Mouse (Mus musculus) left cerebral cortex, adult 9 months (tissue): ENCODE results near the gene Foxr1.
"Not testable (repeated sequence)": the region's sequence is repeated elsewhere in the genome, so short reads cannot be mapped to it uniquely, and the experiment has no call there.

Source experiments
- DNase-seq, 2 experiments: peaks; one replicate each; pipeline ENCODE4 v3.0.0; 2022; ENCODE audit warnings: low spot score in 2 of 2

The Foxr1 gene

GRCm38 (mm10) chr9:44417156-44417891, 23.6 kb downstream of the Foxr1 start:
- DNase-seq, result peak in 1 of 2 experiments; percentile 27

- no peak for DNase-seq
These were observed 28.2 kb downstream of the Foxr1 start for GRCm38 (mm10) chr9:44412781-44413180.

GRCm38 (mm10) chr9:44412306-44412705, 28.6 kb downstream of the Foxr1 start:
- no peak for DNase-seq

- no peak for DNase-seq
These were observed 29.3 kb downstream of the Foxr1 start for GRCm38 (mm10) chr9:44411601-44412130.

- DNase-seq, result no peak
These were observed 30.1 kb downstream of the Foxr1 start for GRCm38 (mm10) chr9:44410647-44411336.

GRCm38 (mm10) chr9:44408693-44409092, 32.2 kb downstream of the Foxr1 start:
- not testable (repeated sequence) for DNase-seq

GRCm38 (mm10) chr9:44407752-44408097, 33.2 kb downstream of the Foxr1 start:
- DNase-seq, result no peak

- DNase-seq, result peak; percentile 83 to 93
These were observed 33.8 kb downstream of the Foxr1 start, which contains the start of the genes Rps25 and Trappc4 for GRCm38 (mm10) chr9:44406906-44407751. Gene Rps25 (plus strand): TSS chr9:44407139. Gene Trappc4 (minus strand): TSS chr9:44407600.

- no peak for DNase-seq
These were observed 35.9 kb downstream of the Foxr1 start for GRCm38 (mm10) chr9:44405011-44405410.

GRCm38 (mm10) chr9:44401081-44401480, 39.9 kb downstream of the Foxr1 start:
- DNase-seq, result no peak

GRCm38 (mm10) chr9:44399795-44400114, 41.2 kb downstream of the Foxr1 start:
- no peak for DNase-seq

- no peak for DNase-seq
These were observed 41.7 kb downstream of the Foxr1 start for GRCm38 (mm10) chr9:44399114-44399794.

GRCm38 (mm10) chr9:44398551-44398950, 42.4 kb downstream of the Foxr1 start:
- no peak for DNase-seq

- no peak for DNase-seq
These were observed 42.8 kb downstream of the Foxr1 start for GRCm38 (mm10) chr9:44398087-44398486.

- DNase-seq, result peak; percentile 92 to 95
These were observed 44.1 kb downstream of the Foxr1 start, which contains the start of gene Slc37a4 for GRCm38 (mm10) chr9:44396684-44397411. Gene Slc37a4 (plus strand): TSS chr9:44396852.

- peak in 1 of 2 experiments; percentile 65 for DNase-seq
These were observed 49.5 kb downstream of the Foxr1 start for GRCm38 (mm10) chr9:44391466-44391865.

GRCm38 (mm10) chr9:44389273-44389672, 51.7 kb downstream of the Foxr1 start:
- no peak for DNase-seq

GRCm38 (mm10) chr9:44387221-44387620, 53.7 kb downstream of the Foxr1 start:
- DNase-seq, result no peak

- no peak for DNase-seq
These were observed 56.3 kb downstream of the Foxr1 start for GRCm38 (mm10) chr9:44384596-44384995.
